Mouse (Mus musculus): ENCODE measurements at regions not wholly inside any gene's neighbourhood (a gene's known extent, or its start where the extent isn't known, plus 50 kb on each side); places are given as distances from the start of the nearest gene placed in this dataset.
A peak's percentile ranks its signal among the peaks of the same experiment; 100 is the strongest.

DNA sequence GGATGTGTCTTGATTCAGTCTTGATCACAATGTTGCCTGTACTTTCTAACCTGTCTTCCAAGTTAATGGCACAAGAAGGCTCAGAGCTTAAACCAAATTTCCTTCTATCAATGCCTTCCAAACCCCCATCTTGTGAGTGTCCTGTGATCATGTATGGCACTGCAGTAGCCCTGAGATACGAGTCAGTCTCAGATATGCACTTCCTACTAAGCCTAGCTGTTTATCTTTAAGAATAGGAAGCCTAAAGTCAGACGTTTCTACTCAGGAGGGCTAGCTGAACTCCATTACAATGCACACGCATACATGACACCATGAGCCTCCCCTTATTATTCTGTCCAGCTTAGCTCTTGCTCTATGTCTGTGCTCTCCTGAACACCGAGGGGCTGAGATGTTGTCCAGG is 114.2 kb downstream of the Rpap3 start:
- no peak for ATAC-seq (ENCODE audit: low read depth)
- WGBS: 70% methylated on average over 4 of the region's 4 CpGs
- Histone ChIP-seq H3K9ac (ENCODE audit: low read depth, low read length) (no peak overlapping the region), H3K27ac (replicated peaks; ENCODE audit: low read depth, low read length) (no peak overlapping the region), H3K4me1 (ENCODE audit: control insufficient read depth, insufficient read depth, low read length) (no peaks in the 10 kb centered on the region), H3K36me3 (ENCODE audit: control insufficient read depth, insufficient read depth, low read length) (no peaks in the 10 kb centered on the region), H3K4me3 (ENCODE audit: low read depth, low read length) (no peak overlapping the region), H3K27me3 (replicated peaks; ENCODE audit: control insufficient read depth, insufficient read depth, low read length) (no peaks in the 10 kb centered on the region), H3K9me3 (ENCODE audit: control insufficient read depth, low read length) (no peaks in the 10 kb centered on the region), H3K4me2 (ENCODE audit: low read depth, low read length) (no peak overlapping the region)
- no peak for DNase-seq (ENCODE audit: low spot score)

DNA sequence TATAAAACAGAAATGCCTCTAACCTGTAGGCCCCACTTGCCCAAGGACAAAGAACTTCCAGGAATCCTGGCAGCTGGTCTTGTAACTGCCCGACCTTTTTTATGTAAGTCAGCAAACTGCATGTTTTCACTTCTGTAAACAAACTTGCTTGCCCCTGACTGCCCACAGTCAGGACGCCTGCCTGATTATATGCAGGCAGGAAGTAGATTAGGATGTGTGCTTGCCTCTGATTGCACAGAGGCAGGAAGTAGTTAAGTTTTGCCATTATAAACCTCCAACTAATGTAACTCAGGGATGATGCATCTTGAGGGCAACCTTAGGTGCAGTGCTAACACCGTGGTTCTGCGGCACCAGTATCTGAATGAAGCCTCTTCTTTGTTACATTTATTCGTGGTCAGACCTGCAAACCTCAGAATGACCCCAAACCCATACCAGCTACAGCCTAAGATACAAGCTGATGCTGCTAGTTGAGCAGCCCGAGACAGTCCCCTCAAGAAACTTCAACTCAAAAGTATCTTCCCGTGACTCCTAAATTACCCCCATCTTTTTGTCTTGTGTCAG is 114.8 kb downstream of the Rpap3 start:
- Histone ChIP-seq H3K27me3 (replicated peaks; ENCODE audit: control insufficient read depth, insufficient read depth, low read length) (no peaks in the 10 kb centered on the region), H3K4me2 (ENCODE audit: low read depth, low read length) (no peak overlapping the region), H3K27ac (replicated peaks; ENCODE audit: low read depth, low read length) (no peak overlapping the region), H3K9ac (ENCODE audit: low read depth, low read length) (no peak overlapping the region), H3K9me3 (ENCODE audit: control insufficient read depth, low read length) (no peaks in the 10 kb centered on the region), H3K4me1 (ENCODE audit: control insufficient read depth, insufficient read depth, low read length) (no peaks in the 10 kb centered on the region), H3K4me3 (ENCODE audit: low read depth, low read length) (no peak overlapping the region), H3K36me3 (ENCODE audit: control insufficient read depth, insufficient read depth, low read length) (no peaks in the 10 kb centered on the region)
- WGBS: 66% methylated on average over 7 of the region's 7 CpGs
- DNase-seq (ENCODE audit: low spot score) (no peak), ATAC-seq (ENCODE audit: low read depth) (no peak)

DNA sequence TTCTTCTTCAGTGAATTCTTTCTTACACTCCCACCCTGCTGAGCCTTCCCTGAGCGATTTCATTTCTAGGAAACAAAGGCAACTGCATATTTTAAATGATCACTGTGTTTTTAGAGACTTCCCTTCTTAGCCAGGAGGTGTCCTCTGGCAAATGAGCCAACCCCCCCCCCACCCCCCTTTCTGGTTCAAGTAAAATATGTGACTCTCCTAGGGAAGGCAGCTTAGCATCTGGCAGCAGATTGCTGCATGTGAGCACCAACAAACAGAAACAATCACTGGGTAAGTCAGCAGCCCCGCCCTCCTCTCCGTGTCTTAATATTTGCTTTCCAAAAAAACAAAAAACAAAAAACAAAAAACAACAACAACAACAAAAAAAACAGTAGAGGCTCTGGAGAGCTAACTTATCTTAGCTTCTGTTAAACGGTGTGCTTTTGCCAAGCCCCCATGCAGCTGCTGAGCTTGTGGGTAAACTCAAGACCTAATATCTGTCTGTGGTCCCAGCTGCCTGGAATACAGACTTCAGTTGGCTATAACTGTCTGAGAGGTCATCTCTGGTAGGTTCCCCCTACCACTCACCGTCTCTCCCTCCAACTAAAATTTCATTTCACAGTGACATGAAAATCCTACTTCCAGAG is 117.9 kb downstream of the Rpap3 start:
- H3K4me2 ChIP-seq (ENCODE audit: low read depth, low read length): no peak overlapping the region
- H3K27ac ChIP-seq (replicated peaks; ENCODE audit: low read depth, low read length): no peak overlapping the region
- no peak overlapping the region for H3K9ac ChIP-seq (ENCODE audit: low read depth, low read length)
- no peaks in the 10 kb centered on the region for H3K36me3 ChIP-seq (ENCODE audit: control insufficient read depth, insufficient read depth, low read length)
- no peaks in the 10 kb centered on the region for H3K27me3 ChIP-seq (replicated peaks; ENCODE audit: control insufficient read depth, insufficient read depth, low read length)
- ATAC-seq (ENCODE audit: low read depth) (no peak), DNase-seq (ENCODE audit: low spot score) (no peak)
- WGBS: 66% methylated on average over 5 of the region's 5 CpGs
- H3K4me1 ChIP-seq (ENCODE audit: control insufficient read depth, insufficient read depth, low read length): no peaks in the 10 kb centered on the region
- H3K4me3 ChIP-seq (ENCODE audit: low read depth, low read length): no peak overlapping the region
- 0 out of 2 replicates have a peak, but pooled peaks cover 5% of the 10 kb centered on the region for H3K9me3 ChIP-seq (ENCODE audit: control insufficient read depth, low read length)

DNA sequence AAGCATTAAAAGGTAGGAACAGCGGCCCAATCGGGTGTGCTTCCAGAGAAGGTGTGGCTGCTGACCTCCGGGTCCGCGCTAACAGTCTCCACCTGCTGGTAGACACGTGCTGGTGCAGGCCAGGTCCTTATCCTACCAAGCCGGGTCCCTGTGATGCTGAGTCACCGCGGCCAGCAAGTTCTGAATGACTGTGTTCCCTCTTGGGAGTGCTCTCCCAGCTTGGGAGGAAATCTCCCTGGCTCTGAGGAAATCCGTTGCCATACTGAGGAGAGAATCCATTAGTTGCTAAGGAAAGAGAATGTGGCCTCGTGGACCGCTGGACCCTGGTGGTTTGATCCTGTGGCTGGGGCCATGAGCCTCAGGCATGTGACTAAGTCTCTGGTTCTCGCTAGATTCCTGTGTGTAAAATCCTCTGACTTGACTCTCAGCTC is 123.9 kb downstream of the Rpap3 start:
- Histone ChIP-seq H3K4me1 (ENCODE audit: control insufficient read depth, insufficient read depth, low read length) (no peaks in the 10 kb centered on the region), H3K27ac (replicated peaks; ENCODE audit: low read depth, low read length) (no peak overlapping the region), H3K4me2 (ENCODE audit: low read depth, low read length) (no peak overlapping the region), H3K4me3 (ENCODE audit: low read depth, low read length) (no peak overlapping the region), H3K9ac (ENCODE audit: low read depth, low read length) (no peak overlapping the region), H3K9me3 (ENCODE audit: control insufficient read depth, low read length) (0 out of 2 replicates have a peak, but pooled peaks cover 5% of the 10 kb centered on the region), H3K27me3 (replicated peaks; ENCODE audit: control insufficient read depth, insufficient read depth, low read length) (no peaks in the 10 kb centered on the region), H3K36me3 (ENCODE audit: control insufficient read depth, insufficient read depth, low read length) (no peaks in the 10 kb centered on the region)
- WGBS: 27% methylated on average over 13 of the region's 13 CpGs
- ATAC-seq (ENCODE audit: low read depth) (0 out of 2 replicates have a peak, but pooled peaks have one; percentile 33), DNase-seq (ENCODE audit: low spot score) (peak; percentile 79)

DNA sequence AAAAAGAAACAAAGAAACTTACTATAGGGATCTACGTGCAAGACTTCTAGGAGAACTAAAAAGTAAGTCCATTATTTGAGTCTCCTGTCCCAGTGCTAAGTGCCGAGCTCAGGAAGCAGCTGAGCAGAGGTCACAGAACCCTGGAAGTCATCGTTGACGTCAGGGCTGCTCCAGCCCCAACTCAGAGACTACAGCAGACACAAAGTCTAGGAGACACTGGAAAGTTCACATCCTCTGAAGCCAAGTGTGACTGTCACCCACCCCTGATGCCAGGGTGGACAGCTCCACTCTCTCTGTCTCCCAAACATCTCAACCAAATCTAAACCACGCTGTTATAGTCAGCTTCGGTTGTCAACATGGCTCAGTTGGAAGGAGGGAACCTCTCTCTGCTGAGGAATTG is 124.9 kb downstream of the Rpap3 start:
- no peaks in the 10 kb centered on the region for H3K27me3 ChIP-seq (replicated peaks; ENCODE audit: control insufficient read depth, insufficient read depth, low read length)
- H3K27ac ChIP-seq (replicated peaks; ENCODE audit: low read depth, low read length): no peak overlapping the region
- H3K4me3 ChIP-seq (ENCODE audit: low read depth, low read length): no peak overlapping the region
- no peaks in the 10 kb centered on the region for H3K36me3 ChIP-seq (ENCODE audit: control insufficient read depth, insufficient read depth, low read length)
- ATAC-seq (ENCODE audit: low read depth) (no peak), DNase-seq (ENCODE audit: low spot score) (no peak)
- H3K4me2 ChIP-seq (ENCODE audit: low read depth, low read length): no peak overlapping the region
- H3K9me3 ChIP-seq (ENCODE audit: control insufficient read depth, low read length): 0 out of 2 replicates have a peak, but pooled peaks cover 5% of the 10 kb centered on the region
- no peaks in the 10 kb centered on the region for H3K4me1 ChIP-seq (ENCODE audit: control insufficient read depth, insufficient read depth, low read length)
- WGBS: 68% methylated on average over 6 of the region's 6 CpGs
- no peak overlapping the region for H3K9ac ChIP-seq (ENCODE audit: low read depth, low read length)

DNA sequence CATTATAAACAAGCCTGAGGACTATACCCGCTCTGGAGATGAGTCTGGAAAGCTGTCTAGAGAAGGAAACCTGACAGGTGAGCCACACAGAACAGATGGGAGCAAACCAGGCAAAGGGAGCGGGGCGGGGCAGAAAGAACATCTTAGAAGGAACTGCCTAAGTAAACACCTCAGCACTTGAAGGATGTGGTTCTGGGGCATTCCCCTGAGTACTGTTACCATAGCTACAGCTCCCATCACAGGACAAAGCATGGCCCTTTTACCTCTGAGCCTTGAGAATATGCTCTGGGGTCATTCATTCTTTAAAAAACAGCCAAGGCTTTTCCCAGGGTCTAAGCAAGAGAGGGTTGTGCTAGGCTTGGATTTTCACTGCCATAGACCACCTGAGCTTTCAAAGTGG is 127.6 kb downstream of the Rpap3 start:
- 87% methylated on average over 3 of the region's 3 CpGs for WGBS
- Histone ChIP-seq H3K4me3 (ENCODE audit: low read depth, low read length) (no peak overlapping the region), H3K9ac (ENCODE audit: low read depth, low read length) (no peak overlapping the region), H3K4me1 (ENCODE audit: control insufficient read depth, insufficient read depth, low read length) (no peaks in the 10 kb centered on the region), H3K9me3 (ENCODE audit: control insufficient read depth, low read length) (no peaks in the 10 kb centered on the region), H3K36me3 (ENCODE audit: control insufficient read depth, insufficient read depth, low read length) (no peaks in the 10 kb centered on the region), H3K27me3 (replicated peaks; ENCODE audit: control insufficient read depth, insufficient read depth, low read length) (no peaks in the 10 kb centered on the region), H3K27ac (replicated peaks; ENCODE audit: low read depth, low read length) (no peak overlapping the region), H3K4me2 (ENCODE audit: low read depth, low read length) (no peak overlapping the region)
- no peak for DNase-seq (ENCODE audit: low spot score)
- no peak for ATAC-seq (ENCODE audit: low read depth)

DNA sequence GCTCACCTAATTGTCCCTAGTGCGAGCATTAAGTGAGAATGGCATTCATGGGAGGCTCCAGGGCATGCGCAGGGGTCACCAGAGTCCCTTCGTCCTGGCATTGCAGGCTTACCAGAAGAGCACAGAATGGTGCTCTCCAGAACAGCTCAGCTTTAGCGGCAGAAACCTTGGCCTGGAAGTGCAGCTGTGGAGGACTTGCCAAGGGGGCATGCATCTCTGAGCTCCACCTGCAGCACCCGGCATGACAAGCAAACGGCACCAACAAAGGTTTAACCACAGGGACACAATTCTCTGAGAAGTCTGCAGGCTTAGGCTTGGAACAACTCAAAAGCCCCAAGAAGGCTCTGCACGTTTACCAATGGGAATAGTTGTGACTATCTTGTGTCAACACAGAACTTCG is 128.4 kb downstream of the Rpap3 start:
- no peaks in the 10 kb centered on the region for H3K36me3 ChIP-seq (ENCODE audit: control insufficient read depth, insufficient read depth, low read length)
- H3K27me3 ChIP-seq (replicated peaks; ENCODE audit: control insufficient read depth, insufficient read depth, low read length): no peaks in the 10 kb centered on the region
- no peaks in the 10 kb centered on the region for H3K4me1 ChIP-seq (ENCODE audit: control insufficient read depth, insufficient read depth, low read length)
- WGBS: 77% methylated on average over 8 of the region's 8 CpGs
- no peak overlapping the region for H3K27ac ChIP-seq (replicated peaks; ENCODE audit: low read depth, low read length)
- ATAC-seq (ENCODE audit: low read depth) (no peak), DNase-seq (ENCODE audit: low spot score) (no peak)
- H3K4me2 ChIP-seq (ENCODE audit: low read depth, low read length): no peak overlapping the region
- no peaks in the 10 kb centered on the region for H3K9me3 ChIP-seq (ENCODE audit: control insufficient read depth, low read length)
- no peak overlapping the region for H3K9ac ChIP-seq (ENCODE audit: low read depth, low read length)
- H3K4me3 ChIP-seq (ENCODE audit: low read depth, low read length): no peak overlapping the region

DNA sequence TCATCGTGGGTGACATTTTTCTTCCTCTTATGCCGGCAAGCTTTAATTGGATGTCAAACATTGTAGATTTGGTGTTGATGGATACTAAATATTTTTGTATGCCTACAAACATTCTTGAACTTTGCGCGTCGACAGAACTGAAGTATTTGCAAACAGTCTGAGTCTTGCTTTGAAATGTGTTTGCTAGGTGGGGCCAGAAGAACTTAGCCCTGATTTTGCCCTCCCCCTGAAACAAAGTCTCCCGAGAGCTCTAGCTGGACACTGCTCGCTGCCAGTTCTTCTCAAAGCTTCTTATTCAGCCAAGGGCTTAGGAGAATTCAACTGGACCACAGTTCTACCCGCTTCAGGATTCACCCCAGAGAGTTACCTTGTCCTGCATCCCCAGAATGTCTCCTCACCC is 133.0 kb downstream of the Rpap3 start:
- Histone ChIP-seq H3K27ac (replicated peaks; ENCODE audit: low read depth, low read length) (no peak overlapping the region), H3K4me2 (ENCODE audit: low read depth, low read length) (no peak overlapping the region), H3K9me3 (ENCODE audit: control insufficient read depth, low read length) (no peaks in the 10 kb centered on the region), H3K4me1 (ENCODE audit: control insufficient read depth, insufficient read depth, low read length) (no peaks in the 10 kb centered on the region), H3K36me3 (ENCODE audit: control insufficient read depth, insufficient read depth, low read length) (no peaks in the 10 kb centered on the region), H3K4me3 (ENCODE audit: low read depth, low read length) (no peak overlapping the region), H3K9ac (ENCODE audit: low read depth, low read length) (no peak overlapping the region), H3K27me3 (replicated peaks; ENCODE audit: control insufficient read depth, insufficient read depth, low read length) (no peaks in the 10 kb centered on the region; the same call in 1 of the 2 replicates)
- 76% methylated on average over 8 of the region's 8 CpGs for WGBS
- ATAC-seq (ENCODE audit: low read depth) (no peak), DNase-seq (ENCODE audit: low spot score) (no peak)

DNA sequence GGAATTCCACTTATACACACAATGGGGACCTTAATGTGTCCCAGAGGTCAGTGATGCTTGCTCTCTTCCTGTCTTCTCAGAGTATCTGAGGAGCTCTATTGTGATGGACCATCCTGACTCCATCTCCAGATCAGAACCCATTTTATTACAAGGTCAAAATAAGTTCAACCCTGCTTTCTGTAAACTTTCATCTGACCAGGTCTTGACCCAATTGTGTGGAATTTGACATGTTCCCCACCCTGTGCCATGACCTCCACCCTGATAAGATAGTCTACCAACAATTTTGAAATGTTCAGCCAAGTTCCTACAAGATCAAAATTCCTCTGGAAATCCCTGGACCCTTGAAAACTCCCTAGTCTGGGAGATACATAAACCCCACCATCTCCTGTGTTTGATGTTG is 133.7 kb downstream of the Rpap3 start:
- H3K4me1 ChIP-seq (ENCODE audit: control insufficient read depth, insufficient read depth, low read length): no peaks in the 10 kb centered on the region
- no peaks in the 10 kb centered on the region for H3K9me3 ChIP-seq (ENCODE audit: control insufficient read depth, low read length)
- H3K4me3 ChIP-seq (ENCODE audit: low read depth, low read length): no peak overlapping the region
- H3K4me2 ChIP-seq (ENCODE audit: low read depth, low read length): no peak overlapping the region
- DNase-seq (ENCODE audit: low spot score) (no peak), ATAC-seq (ENCODE audit: low read depth) (no peak)
- H3K36me3 ChIP-seq (ENCODE audit: control insufficient read depth, insufficient read depth, low read length): no peaks in the 10 kb centered on the region
- H3K27me3 ChIP-seq (replicated peaks; ENCODE audit: control insufficient read depth, insufficient read depth, low read length): no peaks in the 10 kb centered on the region; the same call in 1 of the 2 replicates
- H3K9ac ChIP-seq (ENCODE audit: low read depth, low read length): no peak overlapping the region
- H3K27ac ChIP-seq (replicated peaks; ENCODE audit: low read depth, low read length): no peak overlapping the region
